Mouse (Mus musculus) megakaryocyte, embryonic 14.5 days (primary cell): ENCODE data around the gene Glrp1. TPM values are rescaled to one million over a fixed set of nuclear protein-coding genes. Genes with fewer than 3 reads are reported as not detected.

Experiments
- H3K27me3 ChIP-seq: replicated peaks from 2 replicates; pipeline ENCODE3; 2012; ENCODE audit warnings: inconsistent platforms
- H3K36me3 ChIP-seq: replicated peaks from 2 replicates; pipeline ENCODE3; 2012; ENCODE audit warnings: low read length, inconsistent platforms, mixed read lengths
- H3K4me1 ChIP-seq: 2 replicates; pipeline ENCODE4 v1.6.1; 2012; ENCODE audit warnings: inconsistent platforms
- H3K4me3 ChIP-seq: replicated peaks from 2 replicates; pipeline ENCODE3; 2012; ENCODE audit warnings: moderate library complexity, mild to moderate bottlenecking, inconsistent platforms
- H3K9me3 ChIP-seq: 2 replicates; pipeline ENCODE4 v1.6.1; 2012; ENCODE audit warnings: inconsistent platforms
- FLI1 ChIP-seq: IDR thresholded peaks from 2 replicates; pipeline ENCODE4 v1.6.1; 2012; ENCODE audit warnings: low read length, inconsistent platforms, mixed read lengths
- GATA1 ChIP-seq: IDR thresholded peaks from 3 replicates; pipeline ENCODE4 v1.6.1; 2012; ENCODE audit warnings: mixed read lengths, low read length, inconsistent platforms, borderline replicate concordance
- polyA plus RNA-seq: library from polyadenylated mRNA; stranded (reverse); fragments of >175 nt; gene quantifications from 2 replicates; pipeline ENCODE4 v1.2.3, GENCODE M21; 2012; ENCODE audit warnings: low replicate concordance; ENCODE audit not compliant: insufficient read depth

Glrp1 gene
- polyA plus RNA-seq: not detected in 2 replicates

DNA sequence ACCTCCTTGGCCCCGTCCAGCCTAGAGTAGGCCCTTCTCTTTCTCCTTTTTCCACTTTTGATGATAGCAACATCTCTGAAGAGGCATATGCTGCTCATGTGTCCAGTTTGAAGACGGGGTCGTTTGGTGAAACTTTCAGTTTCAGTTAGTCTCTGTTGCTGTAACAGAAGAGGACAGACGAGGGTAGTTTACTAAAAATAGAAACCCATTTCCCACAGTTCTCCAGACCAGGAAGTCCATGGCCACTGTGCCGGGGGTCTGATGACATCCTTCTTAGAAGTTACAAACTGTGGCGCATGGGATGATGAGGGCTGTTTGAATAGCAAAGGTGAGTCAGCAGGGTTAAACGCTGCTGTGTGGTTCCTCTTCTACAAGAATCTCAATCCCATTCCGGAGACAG lies at the start of gene Glrp1:
Gene Glrp1, minus strand, starts transcription at position 278 of the 400 bp plus-strand sequence.
- H3K4me1 ChIP-seq: no peaks in the 10 kb centered on the region; the same call in 1 of the 2 replicates
- TF ChIP-seq FLI1: no peak
- no peak for TF ChIP-seq GATA1
- no peaks in the 10 kb centered on the region for H3K9me3 ChIP-seq
- H3K27me3 ChIP-seq: peaks cover 13% of the 10 kb centered on the region
- peak within 1 kb of the TSS; percentile 65 for H3K4me3 ChIP-seq
- H3K36me3 ChIP-seq: no peaks in the 10 kb centered on the region

DNA sequence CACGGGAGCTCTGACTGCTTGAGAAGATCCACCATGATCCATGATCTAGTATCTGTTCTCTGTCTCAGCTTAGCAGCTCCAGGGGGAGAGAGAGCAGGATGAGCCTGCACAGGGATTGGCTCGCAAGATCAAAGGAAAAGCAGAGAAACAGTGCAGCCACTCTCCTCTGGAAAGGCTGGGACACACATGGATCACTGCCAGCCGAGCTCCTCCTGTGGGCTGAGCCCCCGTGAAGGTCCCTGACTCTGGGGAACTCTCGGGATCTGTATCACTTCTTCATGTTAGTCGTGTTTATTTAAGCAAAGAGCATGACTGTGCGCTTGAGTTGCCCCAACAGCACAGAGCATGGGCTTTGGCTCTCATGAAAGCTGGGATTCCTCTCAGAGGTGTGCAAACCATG lies 49.4 kb upstream of the Glrp1 start:
- TF ChIP-seq GATA1 (no peak), FLI1 (no peak)
- Histone ChIP-seq H3K36me3 (no peaks in the 10 kb centered on the region), H3K4me3 (no peak overlapping the region), H3K27me3 (peaks cover 30% of the 10 kb centered on the region), H3K9me3 (peaks cover 10% of the 10 kb centered on the region), H3K4me1 (peaks cover 11% of the 10 kb centered on the region; the same call in 1 of the 2 replicates)

DNA sequence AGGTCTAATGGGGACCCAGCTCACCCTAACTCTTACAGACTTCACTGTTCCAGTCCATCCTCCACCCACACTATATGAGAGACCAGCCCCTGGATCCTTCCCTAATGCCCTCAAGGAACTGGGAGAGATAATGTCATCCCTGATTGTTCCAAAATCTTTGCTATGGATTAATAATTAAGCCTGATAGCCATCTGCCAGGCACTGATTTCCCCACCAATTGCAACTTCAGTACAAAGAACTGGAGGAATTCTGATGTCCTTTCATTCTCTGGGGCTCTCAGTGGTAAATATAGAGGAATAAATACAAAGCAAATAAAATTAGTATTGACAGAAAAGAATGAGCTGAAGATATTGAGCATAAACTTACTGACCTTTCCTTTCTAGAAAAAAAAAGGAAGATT lies 48.9 kb upstream of the Glrp1 start:
- Histone ChIP-seq H3K27me3 (peaks cover 26% of the 10 kb centered on the region), H3K4me1 (peaks cover 15% of the 10 kb centered on the region), H3K36me3 (no peaks in the 10 kb centered on the region), H3K4me3 (no peak overlapping the region), H3K9me3 (peaks cover 10% of the 10 kb centered on the region)
- no peak for TF ChIP-seq FLI1
- TF ChIP-seq GATA1: no peak

DNA sequence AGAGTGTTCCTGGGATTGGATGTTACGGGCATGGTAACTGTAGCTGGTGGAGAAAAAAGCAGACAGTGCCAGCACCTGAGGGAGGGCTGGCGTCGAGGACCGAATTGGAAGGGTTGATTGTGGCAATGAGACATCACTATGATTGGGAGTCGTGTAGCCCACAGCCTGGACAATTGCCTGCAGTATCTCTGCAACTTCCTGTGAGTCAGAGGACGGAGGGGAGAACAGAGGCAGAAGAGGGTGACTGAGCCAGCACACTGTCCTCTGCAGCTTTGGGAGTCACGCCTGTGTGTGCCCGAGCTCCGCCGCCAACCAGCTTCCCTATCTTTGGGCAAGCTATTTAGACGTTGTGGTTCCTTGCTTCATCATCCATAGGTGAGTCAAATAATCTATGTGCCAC lies 46.5 kb upstream of the Glrp1 start:
- Histone ChIP-seq H3K4me1 (peaks cover 19% of the 10 kb centered on the region), H3K27me3 (peaks cover 17% of the 10 kb centered on the region), H3K36me3 (no peaks in the 10 kb centered on the region), H3K4me3 (peak overlapping the region; percentile 5), H3K9me3 (peaks cover 10% of the 10 kb centered on the region)
- TF ChIP-seq GATA1 (no peak), FLI1 (no peak)

DNA sequence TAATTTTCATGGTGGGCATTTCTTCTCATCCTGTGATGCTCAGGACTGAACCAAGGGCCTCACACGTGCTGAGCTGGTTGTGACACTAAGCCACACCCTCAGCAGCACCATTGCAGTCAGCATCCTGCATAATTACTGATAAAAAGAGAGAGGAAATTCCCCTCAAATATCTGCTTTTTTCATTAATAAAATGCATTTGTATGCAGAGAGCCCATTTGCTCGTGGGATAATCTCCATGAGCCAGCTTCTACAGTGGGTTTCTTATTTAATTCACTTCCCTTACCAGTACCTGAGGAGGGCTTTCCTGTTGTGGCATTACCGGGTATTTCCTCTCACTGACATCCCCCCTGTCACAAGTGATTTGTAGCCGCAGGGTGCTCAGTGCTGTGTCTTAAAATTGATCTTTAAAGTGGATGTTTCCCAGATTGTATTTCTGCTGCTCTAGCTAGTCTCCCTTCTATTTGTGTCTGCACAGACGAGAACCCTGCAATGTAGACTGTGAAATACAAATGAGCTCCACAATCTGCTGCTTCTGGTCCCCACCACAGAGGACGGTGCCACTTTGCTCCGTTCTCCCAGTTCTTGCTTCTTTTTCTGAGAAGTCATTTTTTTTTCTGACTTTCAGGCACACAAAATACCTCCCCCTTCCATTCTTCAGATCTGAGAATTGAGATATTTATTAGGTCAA lies 43.8 kb upstream of the Glrp1 start:
- H3K36me3 ChIP-seq: no peaks in the 10 kb centered on the region
- peaks cover 23% of the 10 kb centered on the region for H3K4me1 ChIP-seq
- peaks cover 17% of the 10 kb centered on the region for H3K27me3 ChIP-seq
- TF ChIP-seq FLI1 (no peak), GATA1 (no peak)
- peaks cover 9% of the 10 kb centered on the region for H3K9me3 ChIP-seq
- H3K4me3 ChIP-seq: peak overlapping the region; percentile 72

DNA sequence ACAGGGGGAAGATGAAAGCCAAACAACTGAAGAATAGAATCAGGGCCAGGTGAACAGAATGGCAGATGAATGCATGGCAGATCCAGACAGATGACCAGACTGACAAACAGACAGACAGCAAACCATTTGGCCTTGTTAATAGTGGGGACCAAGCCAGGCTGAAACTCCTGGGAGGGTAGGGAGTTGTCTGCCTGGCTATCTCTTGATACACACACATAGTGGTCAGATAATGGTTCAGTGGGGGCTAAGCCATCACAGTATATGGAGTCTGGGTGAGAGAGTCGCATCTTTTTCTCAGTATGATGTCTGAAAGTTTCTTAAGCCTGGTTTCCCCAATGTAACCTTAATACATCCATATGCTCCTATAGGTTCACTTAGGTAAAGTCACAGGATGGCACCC lies 39.4 kb upstream of the Glrp1 start:
- H3K4me3 ChIP-seq: no peak overlapping the region
- TF ChIP-seq FLI1: no peak
- TF ChIP-seq GATA1: no peak
- peaks cover 9% of the 10 kb centered on the region for H3K9me3 ChIP-seq
- no peaks in the 10 kb centered on the region for H3K36me3 ChIP-seq
- H3K4me1 ChIP-seq: peaks cover 18% of the 10 kb centered on the region
- H3K27me3 ChIP-seq: peaks cover 10% of the 10 kb centered on the region

DNA sequence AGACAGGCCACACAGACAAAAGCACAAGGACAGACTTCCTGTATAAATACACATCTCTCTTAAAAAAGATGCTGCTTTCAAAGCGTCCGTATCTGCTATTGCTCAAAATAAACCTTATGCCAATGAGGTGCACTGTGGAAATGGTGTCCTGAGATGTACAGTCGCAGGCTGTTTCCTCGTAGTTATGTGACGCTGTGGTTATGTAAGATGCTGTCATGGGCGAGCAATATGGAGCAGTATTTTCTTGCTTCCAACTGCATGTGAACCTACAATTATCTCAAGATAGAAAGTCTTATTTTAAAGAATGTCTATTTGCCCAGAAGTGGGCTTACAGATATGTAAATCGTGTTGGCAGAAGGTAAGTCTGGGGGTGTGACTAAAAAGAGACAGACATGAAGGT lies 37.3 kb upstream of the Glrp1 start:
- Histone ChIP-seq H3K4me3 (no peak overlapping the region), H3K27me3 (peaks cover 16% of the 10 kb centered on the region), H3K4me1 (peaks cover 4% of the 10 kb centered on the region; the same call in 1 of the 2 replicates), H3K36me3 (no peaks in the 10 kb centered on the region), H3K9me3 (peaks cover 9% of the 10 kb centered on the region)
- no peak for TF ChIP-seq FLI1
- TF ChIP-seq GATA1: no peak

DNA sequence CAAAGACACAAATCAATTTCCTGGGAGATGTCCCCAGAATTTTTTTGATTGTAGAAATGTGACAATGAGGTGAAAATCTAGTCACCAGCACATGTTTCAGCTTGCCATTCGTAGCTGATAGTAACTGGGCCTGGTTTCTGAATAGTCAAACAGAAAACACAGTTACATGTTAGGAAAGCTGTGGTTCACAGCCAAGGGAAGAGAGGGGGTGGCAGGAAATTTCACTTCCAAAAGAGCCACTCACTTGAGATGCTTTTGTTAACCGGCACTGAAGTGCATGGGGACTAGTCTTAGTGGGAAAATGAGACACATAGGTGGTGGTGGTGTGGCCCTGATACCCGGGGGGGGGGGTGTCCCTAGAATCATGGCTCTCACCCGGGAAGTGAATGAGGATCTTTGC lies 33.7 kb upstream of the Glrp1 start:
- H3K27me3 ChIP-seq: peaks cover 18% of the 10 kb centered on the region
- H3K36me3 ChIP-seq: no peaks in the 10 kb centered on the region
- no peak overlapping the region for H3K4me3 ChIP-seq
- H3K4me1 ChIP-seq: no peaks in the 10 kb centered on the region
- no peak for TF ChIP-seq FLI1
- TF ChIP-seq GATA1: no peak
- peaks cover 9% of the 10 kb centered on the region for H3K9me3 ChIP-seq

DNA sequence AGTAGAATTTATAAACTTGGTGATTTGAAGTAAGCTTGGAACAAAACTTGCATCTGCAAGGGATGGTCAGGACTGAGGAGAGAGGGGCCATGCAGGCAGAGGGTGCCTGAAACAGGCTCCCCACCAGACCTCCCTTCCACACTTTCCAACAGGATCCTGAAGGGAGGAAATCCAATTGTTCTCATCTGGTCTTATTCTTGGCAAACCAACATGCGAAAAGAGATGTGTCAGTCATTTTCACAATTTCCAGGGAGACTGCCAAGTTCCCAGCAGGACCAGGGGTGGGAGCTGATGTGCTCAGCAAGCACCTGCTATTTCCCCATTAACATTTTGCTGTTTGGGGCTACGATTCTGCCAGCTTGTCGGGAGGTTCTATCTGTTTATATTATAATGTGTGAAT lies 30.0 kb upstream of the Glrp1 start:
- no peak overlapping the region for H3K4me3 ChIP-seq
- H3K9me3 ChIP-seq: no peaks in the 10 kb centered on the region; the same call in 1 of the 2 replicates
- no peaks in the 10 kb centered on the region for H3K36me3 ChIP-seq
- H3K27me3 ChIP-seq: peaks cover 18% of the 10 kb centered on the region
- H3K4me1 ChIP-seq: no peaks in the 10 kb centered on the region
- no peak for TF ChIP-seq FLI1
- no peak for TF ChIP-seq GATA1

DNA sequence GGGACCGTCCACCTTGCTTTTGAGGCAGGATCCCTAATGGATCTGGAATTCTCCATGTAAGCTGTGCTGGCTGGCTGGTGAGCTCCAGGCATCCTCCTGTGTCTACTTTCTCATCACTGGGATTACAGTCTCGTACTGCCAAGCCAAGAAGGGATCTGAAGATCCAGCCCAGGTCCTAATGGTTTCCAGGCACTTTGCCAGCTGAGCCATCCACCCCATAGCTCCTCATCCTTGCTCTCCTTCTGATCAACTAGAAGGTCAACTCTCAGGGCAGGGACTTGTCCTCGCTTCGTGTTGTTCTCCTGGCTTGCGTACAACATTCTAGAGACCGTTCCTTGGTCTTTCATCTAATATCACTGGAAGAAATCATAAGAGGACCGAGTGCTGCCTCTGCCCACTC lies 29.4 kb upstream of the Glrp1 start:
- Histone ChIP-seq H3K9me3 (no peaks in the 10 kb centered on the region), H3K27me3 (peaks cover 18% of the 10 kb centered on the region), H3K4me1 (no peaks in the 10 kb centered on the region), H3K4me3 (no peak overlapping the region), H3K36me3 (no peaks in the 10 kb centered on the region)
- TF ChIP-seq FLI1 (no peak), GATA1 (no peak)
